Mouse (Mus musculus) megakaryocyte, adult 5-6 weeks (primary cell): ENCODE data around the gene Tmc2. TPM values are rescaled to one million over a fixed set of nuclear protein-coding genes. Genes with fewer than 3 reads are reported as not detected.

Experiments
- ATAC-seq: 2 replicates; pipeline ENCODE4 v1.8.0; 2016; ENCODE audit warnings: mild to moderate bottlenecking, inconsistent platforms; ENCODE audit not compliant: poor library complexity, severe bottlenecking
- total RNA-seq, 2 experiments: library from RNA; stranded (forward) in 1 of 2; stranded (reverse) in 1 of 2; fragments of 153-499, 151-499 nt in 1 of 2; fragments of 221-1000, 200-1000 nt in 1 of 2; gene quantifications; 2 replicates each; pipeline versions ENCODE4 v1.2.3 to v1.2.4; 2015 to 2017

Tmc2 gene
- total RNA-seq, 2 experiments from 2014 or later: not detected

DNA sequence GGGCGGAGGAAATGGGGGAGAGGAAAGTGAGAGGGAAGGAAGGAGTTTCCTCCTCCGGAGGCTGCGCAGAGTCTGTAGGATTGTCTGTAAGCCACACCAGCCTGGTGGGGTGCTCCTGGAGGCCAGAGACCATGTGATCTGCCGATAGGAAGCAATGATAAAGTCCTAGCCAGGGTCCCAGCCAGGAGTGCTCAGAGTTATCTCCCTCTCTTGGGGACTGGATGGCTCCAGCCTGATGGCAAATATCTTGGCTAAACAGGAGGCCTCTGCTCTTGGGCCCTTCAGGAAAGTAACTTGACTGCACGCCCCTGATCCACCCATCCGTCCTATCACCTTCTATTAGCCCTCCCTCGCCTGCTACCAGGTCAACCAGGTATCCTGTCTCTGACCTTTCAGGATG lies 53.2 kb downstream of the Tmc2 start:
- ATAC-seq: no peak

DNA sequence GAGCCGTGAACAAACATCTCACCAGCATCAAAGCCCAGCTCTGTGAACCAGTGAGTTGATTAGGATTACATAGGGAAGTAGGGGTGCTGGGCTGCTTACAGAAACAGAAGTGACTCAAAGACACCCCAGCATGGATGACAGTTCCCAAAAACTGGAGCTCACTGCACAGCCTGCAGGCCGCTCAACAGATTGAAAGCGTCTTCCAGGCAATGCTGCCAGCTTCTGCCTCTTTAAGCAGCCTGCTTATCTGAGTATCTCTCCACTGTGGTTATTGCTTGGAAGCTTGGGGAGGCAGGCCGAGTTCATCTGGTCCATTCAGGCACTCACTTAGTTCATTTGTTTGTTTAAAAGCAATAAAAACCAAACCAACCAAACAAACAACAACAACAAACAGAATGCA lies 61.8 kb downstream of the Tmc2 start:
- no peak for ATAC-seq

DNA sequence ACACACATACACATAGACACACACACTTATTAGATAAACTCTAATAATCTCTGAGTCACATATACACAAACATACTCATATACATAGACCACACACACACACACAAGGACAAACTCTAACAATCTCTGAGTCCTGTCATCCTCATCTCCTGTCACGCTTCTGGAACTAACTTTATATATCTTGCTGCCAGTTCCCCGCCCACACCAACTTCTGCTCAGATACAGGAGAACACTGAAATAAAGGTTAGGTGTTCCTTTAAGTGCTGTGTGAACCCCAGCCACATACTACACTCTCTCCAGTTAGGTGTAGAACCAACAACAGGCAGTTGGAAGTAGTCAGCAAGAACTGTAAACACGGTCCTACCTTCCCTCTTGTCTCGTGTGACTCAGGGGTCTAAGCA lies 65.8 kb downstream of the Tmc2 start:
- no peak for ATAC-seq

DNA sequence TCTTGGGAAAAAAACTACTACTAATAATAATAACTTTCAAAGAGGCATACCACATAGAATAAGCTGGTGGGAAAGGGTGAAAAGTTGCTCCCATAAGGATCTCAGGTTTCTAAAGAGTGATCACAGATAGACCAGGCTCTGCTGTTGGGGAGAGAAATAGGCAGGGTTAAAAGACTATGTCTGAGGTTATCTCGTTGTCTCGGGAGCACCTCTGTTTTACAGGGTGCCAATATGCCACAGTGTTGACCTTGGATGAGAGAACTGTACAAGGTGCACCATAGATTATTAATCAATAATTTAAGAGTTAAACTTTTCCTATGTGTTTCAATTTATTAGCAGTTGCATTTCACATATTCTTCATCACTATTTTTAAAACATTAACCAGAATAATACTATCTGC lies 66.9 kb downstream of the Tmc2 start:
- no peak for ATAC-seq

DNA sequence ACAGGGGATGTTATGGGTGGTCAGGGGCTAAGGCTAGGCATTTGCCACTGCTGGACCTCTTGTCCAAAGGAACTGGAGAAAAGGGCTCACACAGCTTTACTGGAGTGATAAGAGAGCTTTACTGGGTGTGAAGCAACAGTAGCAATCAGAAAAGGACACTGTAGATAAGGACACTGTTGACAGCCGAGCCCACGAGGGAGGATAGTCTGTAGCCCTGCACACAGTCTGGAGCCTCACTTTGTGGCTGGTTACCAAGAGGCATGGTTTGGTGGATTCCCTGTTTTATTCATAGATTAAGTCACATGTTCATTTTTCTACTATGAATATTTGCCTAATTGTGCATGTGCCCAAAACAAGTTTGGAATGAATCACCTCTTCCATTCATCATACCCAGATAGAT lies 67.4 kb downstream of the Tmc2 start:
- ATAC-seq: peak; percentile 45; the same call in 1 of the 2 replicates

DNA sequence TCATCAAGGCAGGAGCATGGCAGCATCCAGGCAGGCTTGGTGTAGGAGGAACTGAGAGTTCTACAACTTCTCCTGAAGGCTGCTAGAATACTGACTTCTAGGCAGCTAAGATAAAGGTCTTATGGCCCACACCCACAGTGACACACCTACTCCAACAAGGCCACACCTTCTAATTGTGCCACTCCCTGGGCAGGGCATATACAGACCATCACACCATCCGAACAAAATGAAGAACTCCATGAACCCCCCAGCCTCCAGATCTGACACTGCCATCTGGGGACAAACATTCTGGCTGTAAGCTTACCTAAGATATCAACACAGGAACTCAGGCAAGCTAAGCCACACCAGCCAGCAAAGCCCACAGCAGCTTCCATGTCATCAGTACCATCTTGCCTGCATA lies 70.5 kb downstream of the Tmc2 start:
- no peak for ATAC-seq

DNA sequence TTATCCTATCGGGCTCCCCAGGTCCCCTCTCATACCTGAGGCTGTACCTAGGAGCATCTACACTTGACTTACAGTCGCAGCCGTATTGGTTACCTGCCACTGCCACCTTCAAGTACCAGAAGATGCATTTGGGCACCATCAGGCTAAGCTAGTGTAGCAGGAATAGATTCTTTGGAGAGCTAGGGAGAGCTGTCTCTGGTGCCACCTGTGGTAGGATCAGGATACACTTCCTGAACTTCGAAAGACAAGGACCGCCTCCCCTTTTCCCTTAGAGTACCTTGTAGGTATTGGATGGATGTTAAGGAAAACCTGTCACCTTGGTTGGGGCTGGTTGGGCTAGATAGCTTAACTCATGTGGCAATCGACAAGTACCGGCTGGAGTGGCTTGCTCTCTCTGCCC lies 73.1 kb downstream of the Tmc2 start:
- no peak for ATAC-seq

DNA sequence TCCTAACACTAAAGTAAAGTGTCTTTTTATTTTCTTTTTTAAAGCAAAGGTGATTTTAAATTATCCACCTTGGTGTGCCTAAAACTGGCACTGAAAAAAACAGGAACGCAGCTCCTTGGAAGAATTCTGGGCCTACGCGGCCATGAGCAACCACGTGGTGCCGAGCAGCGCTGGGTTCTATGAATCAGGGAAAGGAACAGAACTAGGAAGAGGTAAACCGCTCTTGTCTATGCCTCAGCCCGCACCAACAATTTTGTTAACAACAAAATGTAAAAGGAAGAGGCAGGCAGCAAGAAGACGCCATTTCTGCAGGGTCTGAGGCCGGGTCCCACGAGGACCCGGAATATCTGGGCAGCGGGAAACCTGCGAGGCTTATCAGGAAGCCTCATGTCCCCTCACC lies 78.7 kb downstream of the Tmc2 start:
- peak; percentile 22 for ATAC-seq

DNA sequence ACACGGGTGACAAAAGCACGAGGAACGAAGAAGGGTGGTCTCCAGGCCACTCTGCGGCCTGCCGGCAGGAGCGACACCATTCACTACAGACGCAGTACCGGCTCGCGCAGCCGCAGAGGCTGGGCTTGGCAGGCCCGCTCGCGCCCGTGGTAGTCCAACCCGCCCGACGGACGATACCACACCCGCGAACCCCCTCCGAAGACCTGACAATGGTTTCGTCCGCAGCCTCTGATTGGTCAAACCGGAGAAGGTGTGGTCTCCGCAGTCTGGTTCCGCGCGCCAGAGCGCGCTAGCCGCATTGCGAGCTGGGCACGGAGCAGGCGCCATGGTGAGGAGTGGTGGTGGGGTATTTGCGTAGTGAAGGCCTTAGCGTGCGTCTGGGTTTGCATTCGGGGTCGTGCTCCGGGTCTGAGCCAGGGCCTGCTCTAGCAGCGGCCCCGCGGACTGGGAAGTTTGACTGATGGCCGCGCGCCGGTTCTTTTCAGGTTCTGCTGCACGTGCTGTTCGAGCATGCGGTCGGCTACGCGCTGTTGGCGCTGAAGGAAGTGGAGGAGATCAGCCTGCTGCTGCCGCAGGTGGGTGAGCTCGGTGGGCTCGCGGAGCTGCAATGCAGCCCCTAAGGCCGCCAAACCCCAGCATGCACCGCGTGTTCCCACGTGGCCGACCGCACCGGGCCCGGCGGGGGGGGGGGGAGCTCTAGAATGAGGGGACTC lies 79.3 kb downstream of the Tmc2 start, which contains the start of gene Nop56:
TSS of gene Nop56 (plus strand) at position 282 of the 713 bp plus-strand sequence.
- ATAC-seq: peak; percentile 97

DNA sequence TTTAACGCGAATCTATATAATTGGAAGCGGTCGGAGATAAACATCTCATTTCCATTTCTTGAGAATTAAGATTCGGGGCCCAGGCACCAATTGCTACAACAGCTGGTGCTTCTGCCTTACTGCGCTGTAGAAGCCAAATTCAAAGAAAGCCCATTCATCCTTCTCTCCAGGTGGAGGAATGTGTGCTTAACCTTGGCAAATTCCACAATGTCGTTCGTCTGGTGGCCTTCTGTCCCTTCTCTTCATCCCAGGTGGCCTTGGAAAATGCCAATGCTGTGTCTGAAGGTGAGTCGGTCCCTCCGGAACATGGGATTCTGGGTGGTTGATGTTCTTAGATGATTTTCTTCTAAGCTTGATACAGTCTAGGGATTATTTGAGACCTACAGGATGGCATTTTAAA lies 79.9 kb downstream of the Tmc2 start:
- ATAC-seq: no peak

DNA sequence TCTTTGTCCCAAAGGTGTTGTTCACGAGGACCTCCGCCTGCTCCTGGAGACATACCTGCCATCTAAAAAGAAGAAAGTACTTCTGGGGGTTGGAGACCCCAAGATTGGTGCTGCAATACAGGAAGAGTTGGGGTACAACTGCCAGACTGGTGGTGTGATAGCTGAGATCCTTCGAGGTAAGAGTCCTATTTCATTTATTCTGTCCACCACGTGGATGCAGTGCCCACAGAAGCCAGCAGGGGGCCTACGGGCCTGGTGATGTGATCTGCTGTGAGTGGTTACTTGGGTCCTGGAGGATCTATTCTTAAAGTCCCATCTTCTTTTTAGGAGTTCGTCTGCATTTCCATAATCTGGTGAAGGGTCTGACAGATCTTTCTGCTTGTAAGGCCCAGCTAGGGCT lies 80.7 kb downstream of the Tmc2 start:
- peak; percentile 27; the same call in 1 of the 2 replicates for ATAC-seq

DNA sequence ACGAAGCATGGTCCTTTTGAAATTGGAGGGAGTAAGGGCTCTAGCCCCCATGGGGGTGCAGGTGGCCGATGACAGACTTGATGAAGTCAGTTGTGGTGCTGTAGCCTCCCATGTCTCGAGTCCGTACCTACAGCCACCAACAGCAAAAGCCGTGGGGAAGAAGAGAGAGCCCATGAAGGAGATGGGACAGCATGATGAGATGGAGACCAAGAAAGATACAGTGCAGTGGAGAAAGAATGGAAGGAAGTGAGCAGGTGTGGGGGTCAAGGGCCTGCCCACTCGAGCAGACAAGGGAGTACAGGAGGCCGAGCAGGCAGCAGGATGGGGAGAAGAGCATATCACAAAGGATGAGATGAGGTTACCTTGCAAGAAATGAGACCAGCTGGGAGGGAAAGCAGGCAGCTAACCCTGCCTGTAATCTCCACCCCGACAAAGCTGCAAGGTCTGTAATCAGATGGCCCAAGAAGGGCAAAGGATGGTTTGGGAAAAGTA lies 84.7 kb downstream of the Tmc2 start:
- ATAC-seq: no peak

DNA sequence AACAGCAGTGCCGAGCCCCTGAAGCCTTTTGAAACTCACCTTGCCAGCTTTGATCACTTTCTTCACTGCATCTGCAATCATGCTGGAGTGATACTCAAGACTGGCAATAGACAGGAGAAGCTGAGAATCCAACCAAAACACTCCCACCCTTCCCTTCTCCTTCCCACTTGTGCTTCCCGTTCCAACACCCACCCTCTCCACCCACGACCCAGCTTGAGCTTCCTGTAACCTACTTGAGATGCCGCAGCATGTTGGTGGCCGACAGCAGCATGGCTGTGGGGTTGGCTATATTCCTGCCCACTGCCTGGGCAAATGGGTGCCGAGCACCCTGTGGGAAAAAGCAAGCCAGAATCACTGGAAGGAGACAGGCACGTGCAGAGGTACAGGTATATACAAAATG lies 85.2 kb downstream of the Tmc2 start:
- no peak for ATAC-seq

DNA sequence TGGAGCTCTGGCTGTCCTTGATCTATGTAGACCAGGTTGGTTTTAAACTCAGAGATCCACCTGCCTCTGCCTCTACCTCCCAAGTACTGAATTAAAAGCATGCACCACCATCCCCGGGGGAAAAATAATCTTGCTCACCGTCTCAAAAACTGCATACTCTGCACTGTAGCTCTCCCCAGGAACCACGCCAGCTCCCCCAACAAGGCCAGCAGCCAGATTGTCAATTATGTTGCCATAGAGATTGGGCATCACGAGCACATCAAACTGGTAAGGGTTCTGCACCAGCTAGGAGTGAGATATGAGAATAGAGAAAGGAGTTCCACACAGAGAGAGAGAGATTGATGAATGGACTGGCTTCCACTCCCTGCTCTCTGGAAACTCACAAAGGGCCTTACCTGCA lies 85.8 kb downstream of the Tmc2 start:
- no peak for ATAC-seq

DNA sequence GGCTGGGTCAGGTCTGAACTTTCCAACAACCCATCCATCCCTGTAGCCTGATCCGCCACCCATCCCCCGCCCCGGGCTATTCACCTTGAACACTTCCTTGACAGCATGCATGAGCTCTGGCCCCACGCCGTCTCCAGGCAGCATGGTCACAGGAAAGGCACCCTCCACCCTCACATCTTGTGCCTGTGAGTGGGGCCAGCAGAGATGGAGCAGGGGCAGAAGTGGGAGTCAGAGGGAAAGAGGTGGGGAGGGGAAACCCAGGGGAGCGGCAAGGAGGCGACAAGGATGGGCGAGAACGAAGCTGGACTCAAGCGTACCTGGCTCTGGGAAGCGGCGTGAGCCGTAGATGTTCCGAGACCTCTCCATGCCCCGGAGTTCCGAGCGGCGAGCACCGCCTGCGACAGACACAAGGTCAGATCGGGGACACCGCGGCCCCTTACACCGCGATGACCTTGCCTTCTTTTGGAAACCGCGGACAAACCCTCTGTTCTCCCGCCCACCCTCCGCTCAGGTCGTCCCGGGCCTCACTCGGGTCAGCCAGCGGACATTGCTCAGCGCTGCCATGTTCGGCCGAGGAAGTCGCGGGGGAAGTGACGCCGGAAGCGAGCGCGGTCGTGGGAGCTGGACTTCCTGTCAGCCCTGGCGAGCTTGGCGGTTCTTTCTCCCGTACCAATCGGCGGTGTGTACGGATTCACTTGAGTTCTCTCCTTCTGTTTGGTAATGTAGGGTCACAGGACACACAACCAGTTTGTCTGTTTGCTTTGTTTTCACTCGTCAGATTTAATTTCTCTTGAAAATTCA lies 89.1 kb downstream of the Tmc2 start, which contains the start of gene Idh3b:
TSS of gene Idh3b (minus strand) at position 694 of the 801 bp plus-strand sequence.
- ATAC-seq: peak; percentile 99

DNA sequence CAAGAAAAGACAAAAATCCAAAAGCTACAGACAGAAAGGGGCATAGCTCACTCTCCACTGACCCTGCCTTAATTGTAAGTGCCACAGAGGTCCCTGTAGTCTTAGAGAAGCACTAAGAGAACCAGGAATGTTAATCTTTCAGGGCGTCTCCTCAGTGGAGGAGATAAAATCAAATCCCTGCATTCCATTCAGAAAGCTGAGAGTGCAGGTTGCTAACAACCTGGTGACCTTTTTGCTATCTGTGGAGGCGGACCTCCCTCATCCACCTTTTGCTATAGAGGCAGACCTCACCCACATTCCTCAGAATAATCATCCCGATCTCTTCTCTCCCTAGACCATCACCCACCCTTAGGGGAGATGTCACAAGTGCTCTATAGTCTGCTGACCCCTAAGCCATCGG lies 94.1 kb downstream of the Tmc2 start:
- ATAC-seq: no peak

DNA sequence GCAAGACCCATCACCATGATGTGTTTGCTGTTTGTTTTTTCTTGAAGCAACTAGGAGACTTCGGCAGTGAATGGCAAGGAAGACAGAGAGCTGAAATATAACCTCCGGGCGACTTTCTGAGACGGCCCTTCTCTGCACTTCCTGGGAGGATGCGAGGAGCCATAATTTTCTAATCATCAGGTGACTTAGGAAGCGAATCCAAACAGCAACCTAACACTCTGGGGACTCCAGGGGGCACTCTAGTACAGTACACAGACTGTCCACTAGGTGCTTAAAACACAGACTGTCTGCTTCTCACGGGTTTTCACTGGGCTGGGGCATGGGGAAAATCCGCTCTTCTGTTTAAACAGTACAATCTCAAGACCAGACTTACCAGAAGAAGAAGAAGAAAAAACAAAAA lies 96.4 kb downstream of the Tmc2 start:
- peak; percentile 70 for ATAC-seq

DNA sequence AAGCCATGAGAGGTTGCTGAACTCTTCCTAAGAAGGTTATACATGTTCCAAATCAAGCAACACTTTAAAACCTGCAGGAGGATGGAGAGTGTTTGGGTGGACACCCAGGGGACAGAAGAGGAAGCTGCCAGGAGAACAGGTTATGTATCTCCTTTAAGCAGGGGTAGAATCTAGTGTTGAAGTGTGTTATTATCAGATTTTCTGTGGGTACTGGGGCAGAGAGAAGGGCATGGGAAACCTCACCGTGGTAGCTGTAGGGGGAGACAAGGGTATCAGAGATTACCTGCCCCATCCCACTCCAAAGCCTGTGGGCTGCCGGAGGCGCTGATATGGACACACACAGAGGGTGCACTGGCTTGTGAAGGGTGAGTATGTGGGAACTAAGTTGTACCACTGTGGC lies 98.0 kb downstream of the Tmc2 start:
- no peak for ATAC-seq

DNA sequence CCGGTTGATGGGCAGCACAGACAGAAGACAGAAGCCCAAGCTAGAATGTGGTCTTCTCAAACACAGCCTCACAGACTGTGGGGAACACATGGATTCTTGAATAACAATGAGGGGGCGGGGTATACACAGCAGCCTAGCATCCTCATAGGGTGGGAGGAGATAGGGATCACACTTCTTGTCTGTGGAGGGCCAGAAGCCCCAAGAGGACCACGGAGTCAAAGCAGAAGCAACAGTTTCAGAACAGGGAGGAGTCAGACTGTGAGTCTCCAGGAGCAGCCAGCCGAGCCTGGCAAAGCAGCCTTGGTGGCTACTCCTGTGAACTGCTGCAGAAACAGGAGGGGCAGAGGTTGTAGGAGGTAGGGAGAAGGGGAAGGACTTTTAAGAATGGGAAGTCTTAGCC lies 98.5 kb downstream of the Tmc2 start:
- ATAC-seq: 0 out of 2 replicates have a peak, but pooled peaks have one; percentile 19

DNA sequence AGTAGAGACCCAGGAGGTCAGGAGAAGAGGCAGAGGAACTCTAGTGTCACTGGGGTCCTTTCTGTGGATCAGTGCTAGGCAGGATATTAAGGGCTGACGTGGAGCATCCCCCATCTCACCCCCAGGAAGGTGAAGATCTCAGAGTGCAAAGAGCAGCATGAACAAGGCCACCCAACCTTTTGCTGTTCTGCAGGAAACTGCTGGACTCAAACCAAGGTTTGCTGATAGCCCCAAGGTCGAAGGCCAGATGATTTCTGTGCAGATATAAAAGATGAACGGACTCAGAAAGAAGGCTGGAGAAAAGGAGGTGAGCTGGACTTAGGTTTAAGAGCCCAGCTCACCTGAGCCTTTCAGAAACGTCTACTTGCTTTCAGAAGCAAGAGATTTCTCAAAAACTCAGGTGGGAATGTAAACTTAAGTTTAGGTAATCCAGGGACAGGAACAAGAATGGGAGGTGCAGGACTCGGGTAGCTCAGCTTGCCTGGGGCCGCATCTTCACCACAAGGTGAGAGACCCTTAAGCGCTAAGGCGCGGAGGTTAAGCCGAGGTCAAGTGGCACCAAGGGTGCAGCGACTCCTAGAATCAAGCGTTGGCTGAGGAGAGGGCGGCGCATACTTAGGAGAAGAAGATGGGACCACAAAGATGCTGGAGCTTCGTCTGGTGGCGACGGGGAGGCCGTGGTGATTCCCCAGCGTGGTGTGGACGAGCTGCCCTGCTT lies 99.4 kb downstream of the Tmc2 start:
- ATAC-seq: no peak

DNA sequence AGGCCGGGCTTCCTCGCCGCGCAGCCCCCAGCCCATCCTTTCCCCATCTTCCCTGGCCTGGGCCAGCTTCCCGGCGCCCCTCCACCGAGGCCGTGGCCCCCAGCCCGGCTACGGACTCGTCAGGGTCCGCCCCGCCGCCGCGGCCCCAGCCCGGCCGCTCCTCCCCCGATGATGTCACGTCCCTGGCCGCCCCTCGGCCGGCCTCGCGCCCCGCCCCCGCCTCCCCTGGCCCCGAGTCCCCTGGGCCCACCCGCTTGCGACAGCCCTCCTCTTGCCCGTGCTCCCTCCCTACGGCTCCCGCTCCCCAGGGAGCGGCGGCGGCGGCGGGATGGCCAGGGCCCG lies 99.9 kb downstream of the Tmc2 start, which contains the start of gene Ebf4:
TSS of gene Ebf4 (plus strand) at position 234 of the 342 bp plus-strand sequence.
- no peak for ATAC-seq
